ENCODE assay signal across 23 mouse cellular contexts in the genomic region with DNA sequence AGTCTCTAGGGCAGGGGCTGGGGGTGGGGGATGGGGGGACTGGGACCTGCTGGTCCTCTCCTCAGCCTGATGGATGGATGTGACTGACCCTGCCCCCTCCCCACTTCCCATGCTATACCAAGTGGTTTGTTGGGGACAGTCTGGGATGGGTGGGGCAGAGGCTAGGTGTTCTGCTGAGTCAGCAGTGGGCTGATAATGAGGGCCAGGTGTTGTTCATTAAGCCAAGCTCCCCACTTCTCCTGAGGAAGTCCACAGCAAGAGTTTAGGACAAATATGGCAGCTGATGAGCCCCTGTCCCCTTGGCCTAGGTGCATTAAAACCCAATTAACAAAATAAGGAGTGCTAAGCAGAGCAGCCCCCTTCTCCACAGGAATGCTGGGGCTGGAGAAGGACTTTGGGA.
DNase-seq lines count a peak whose midpoint lies in the region; ATAC-seq and TF ChIP-seq lines count a peak whose summit lies in the region.
"Had no signal": no experiment of that assay in that cellular context is flagged by ENCODE, and none has a peak within 500 bp of the region (broad histone marks: within the 10 kb centered on the region; RNA-seq: fewer than 3 reads in every experiment).

No protein-coding gene starts in this region.

- peak overlapping the region; percentile 73; the same call in 1 of the 2 replicates for H3K27ac ChIP-seq in hindbrain, embryonic 13.5 days
- H3K27ac ChIP-seq in hindbrain, embryonic 16.5 days (ENCODE audit: low read depth, low read length): no peak overlapping the region
- H3K27ac ChIP-seq in ES-E14 (ENCODE audit: insufficient read depth, low read depth, low read length, poor library complexity, severe bottlenecking): no peak overlapping the region
- peak overlapping the region; percentile 22; the same call in 1 of the 2 replicates for H3K27ac ChIP-seq in intestine, embryonic 14.5 days (ENCODE audit: low read depth)
- H3K27ac ChIP-seq in limb, embryonic 10.5 days: 0 out of 2 replicates have a peak overlapping the region, but pooled peaks have one; percentile 31
- H3K27ac ChIP-seq: embryonic facial prominence, embryonic 12.5 days; forebrain, embryonic 15.5 days; heart, adult 2 months; heart, embryonic 15.5 days had no signal

- H3K9me3 ChIP-seq in hindbrain, embryonic 13.5 days: no peaks in the 10 kb centered on the region
- no peaks in the 10 kb centered on the region for H3K9me3 ChIP-seq in hindbrain, embryonic 16.5 days (ENCODE audit: control insufficient read depth, low read length)
- H3K9me3 ChIP-seq in ES-E14 (ENCODE audit: control insufficient read depth, insufficient read depth, low read depth, low read length): no peaks in the 10 kb centered on the region
- H3K9me3 ChIP-seq in intestine, embryonic 14.5 days (ENCODE audit: control insufficient read depth, low read length): no peaks in the 10 kb centered on the region
- no peaks in the 10 kb centered on the region for H3K9me3 ChIP-seq in limb, embryonic 10.5 days (replicated peaks)
- H3K9me3 ChIP-seq: embryonic facial prominence, embryonic 12.5 days; forebrain, embryonic 15.5 days; heart, embryonic 15.5 days; hindbrain, embryonic 15.5 days had no signal

- in situ Hi-C loops in ES-E14 (cut with MboI; ENCODE audit: low sequenced_read_pairs in 2 of 2, unreplicated experiment in 2 of 2): no loop called here

- H3K9ac ChIP-seq in hindbrain, embryonic 13.5 days: no peak overlapping the region
- no peak overlapping the region for H3K9ac ChIP-seq in hindbrain, embryonic 16.5 days (ENCODE audit: low read depth, low read length)
- H3K9ac ChIP-seq in ES-E14 (ENCODE audit: insufficient read depth, low read depth, low read length, poor library complexity, severe bottlenecking): no peak overlapping the region
- no peak overlapping the region for H3K9ac ChIP-seq in intestine, embryonic 14.5 days (ENCODE audit: low read length)
- H3K9ac ChIP-seq: embryonic facial prominence, embryonic 12.5 days; forebrain, embryonic 15.5 days; heart, embryonic 15.5 days; hindbrain, embryonic 15.5 days had no signal

- no peak for ATAC-seq in hindbrain, embryonic 13.5 days (ENCODE audit: low FRiP score)
- no peak for ATAC-seq in hindbrain, embryonic 16.5 days
- ATAC-seq in intestine, embryonic 14.5 days (replicated peaks; ENCODE audit: low FRiP score, low TSS enrichment, low read depth): no peak
- ATAC-seq: forebrain, embryonic 15.5 days had no signal

- DNase-seq in ES-E14 (ENCODE audit: low read depth, low spot score): no peak
- DNase-seq in intestine, embryonic 14.5 days (ENCODE audit: low spot score): no peak
- DNase-seq in limb, embryonic 10.5 days (ENCODE audit: low spot score): peak; percentile 50
- no peak for DNase-seq in lung, postnatal 25 days (ENCODE audit: low spot score)
- DNase-seq in cerebellum, postnatal 36 days: no peak
- DNase-seq in layer of hippocampus, postnatal 10 days (ENCODE audit: low spot score in 2 of 2): no peak
- DNase-seq: adrenal gland, adult 2 months; adrenal gland, postnatal 25 days; cerebellum, adult 2 months; cerebellum, postnatal 10 days; embryo, embryonic 11 days; gastrocnemius, postnatal 14 days; heart, adult 2 months; heart, postnatal 14 days; kidney, adult 11 months had no signal

- no peak overlapping the region for H3K4me2 ChIP-seq in hindbrain, embryonic 13.5 days
- H3K4me2 ChIP-seq in hindbrain, embryonic 16.5 days (ENCODE audit: low read length): no peak overlapping the region
- no peak overlapping the region for H3K4me2 ChIP-seq in intestine, embryonic 14.5 days (ENCODE audit: low read length)
- H3K4me2 ChIP-seq: embryonic facial prominence, embryonic 12.5 days; forebrain, embryonic 15.5 days; heart, embryonic 11.5 days; heart, embryonic 15.5 days; hindbrain, embryonic 15.5 days had no signal

- H3K4me1 ChIP-seq in hindbrain, embryonic 13.5 days (replicated peaks): peaks cover 53% of the 10 kb centered on the region
- H3K4me1 ChIP-seq in hindbrain, embryonic 16.5 days (ENCODE audit: control insufficient read depth, insufficient read depth, low read depth, low read length): peaks cover 8% of the 10 kb centered on the region
- peaks cover 0 to 2% of the 10 kb centered on the region in 2 experiments; a peak in 1 of 4 replicates for H3K4me1 ChIP-seq in ES-E14 (ENCODE audit: control insufficient read depth in 2 of 2, insufficient read depth in 2 of 2, low read length in 2 of 2, poor library complexity in 1 of 2)
- no peaks in the 10 kb centered on the region for H3K4me1 ChIP-seq in intestine, embryonic 14.5 days (replicated peaks; ENCODE audit: control insufficient read depth, insufficient read depth, low read length)
- peaks cover 69% of the 10 kb centered on the region for H3K4me1 ChIP-seq in limb, embryonic 10.5 days

- no peaks in the 10 kb centered on the region for H3K27me3 ChIP-seq in hindbrain, embryonic 13.5 days
- no peaks in the 10 kb centered on the region for H3K27me3 ChIP-seq in hindbrain, embryonic 16.5 days (replicated peaks; ENCODE audit: control insufficient read depth, insufficient read depth, low read length)
- no peaks in the 10 kb centered on the region for H3K27me3 ChIP-seq in intestine, embryonic 14.5 days (replicated peaks; ENCODE audit: control insufficient read depth, insufficient read depth, low read length)
- H3K27me3 ChIP-seq in limb, embryonic 10.5 days (ENCODE audit: low read depth, poor library complexity, severe bottlenecking): peaks cover 31% of the 10 kb centered on the region
- H3K27me3 ChIP-seq: embryonic facial prominence, embryonic 12.5 days; forebrain, embryonic 15.5 days; heart, embryonic 15.5 days; hindbrain, embryonic 15.5 days had no signal

- H3K36me3 ChIP-seq in hindbrain, embryonic 13.5 days: no peaks in the 10 kb centered on the region
- H3K36me3 ChIP-seq in hindbrain, embryonic 16.5 days (ENCODE audit: control insufficient read depth, insufficient read depth, low read length): no peaks in the 10 kb centered on the region
- no peaks in the 10 kb centered on the region for H3K36me3 ChIP-seq in ES-E14 (ENCODE audit: control insufficient read depth, insufficient read depth, low read length, poor library complexity, severe bottlenecking)
- no peaks in the 10 kb centered on the region for H3K36me3 ChIP-seq in intestine, embryonic 14.5 days (ENCODE audit: control insufficient read depth, insufficient read depth, low read length)
- no peaks in the 10 kb centered on the region for H3K36me3 ChIP-seq in limb, embryonic 10.5 days
- H3K36me3 ChIP-seq: embryonic facial prominence, embryonic 12.5 days; forebrain, embryonic 15.5 days; G1E; heart, embryonic 15.5 days; hindbrain, embryonic 15.5 days had no signal

- no peak overlapping the region for H3K4me3 ChIP-seq in hindbrain, embryonic 13.5 days
- H3K4me3 ChIP-seq in hindbrain, embryonic 16.5 days (ENCODE audit: low read length): no peak overlapping the region
- H3K4me3 ChIP-seq in ES-E14 (ENCODE audit: insufficient read depth in 1 of 2, low read depth in 1 of 2, low read length in 2 of 2, poor library complexity in 1 of 2, severe bottlenecking in 1 of 2): no peak overlapping the region
- no peak overlapping the region for H3K4me3 ChIP-seq in intestine, embryonic 14.5 days (ENCODE audit: low read depth, low read length)
- no peak overlapping the region for H3K4me3 ChIP-seq in limb, embryonic 10.5 days
- H3K4me3 ChIP-seq: embryonic facial prominence, embryonic 12.5 days; forebrain, embryonic 15.5 days; heart, adult 2 months; heart, embryonic 15.5 days; hindbrain, embryonic 15.5 days had no signal

TF ChIP-seq in ES-E14, 5 proteins besides CTCF, POLR2A, EP300 and RAD21:
- peak; percentile 90 for TF ChIP-seq MAFK (IDR thresholded peaks at IDR 0.05; ENCODE audit: insufficient read depth, low read depth, low read length)
- no peak for TF ChIP-seq CHD2 (IDR thresholded peaks at IDR 0.05; ENCODE audit: low read depth, low read length)
- no peak for TF ChIP-seq ZNF384 (IDR thresholded peaks at IDR 0.05; ENCODE audit: low read depth, low read length)
- TF ChIP-seq ZC3H11A (IDR thresholded peaks at IDR 0.05; ENCODE audit: borderline replicate concordance, low read depth, low read length): no peak
TF ChIP-seq in ES-E14: peak in this region for 1.

Comparison
In these comparisons a context has a peak if more than half of its experiments do, and no peak if none do; other contexts are left out.
1. H3K27ac ChIP-seq: peak in hindbrain, embryonic 13.5 days (single experiment), intestine, embryonic 14.5 days (single experiment) and limb, embryonic 10.5 days (single experiment); none in hindbrain, embryonic 16.5 days (single experiment) and ES-E14 (single experiment).